Mouse (Mus musculus) limb, embryonic 12.5 days (tissue): Measurements from ENCODE around the gene Cabin1. TPM values are rescaled to one million over a fixed set of nuclear protein-coding genes. Genes with fewer than 3 reads are reported as not detected.

Experiments
- ATAC-seq: fragments of 200-750 bp; cut with Nextera tagmentation; 2 replicates; pipeline ENCODE4 v1.8.0; 2017; ENCODE audit warnings: low read depth, moderate TSS enrichment; ENCODE audit not compliant: insufficient number of reproducible peaks, insufficient read depth, low FRiP score, low TSS enrichment
- H3K27ac ChIP-seq: fragments of 300-500 bp; sonication (generic); 2 replicates; pipeline ENCODE4 v1.5.1; 2016; ENCODE audit warnings: mild to moderate bottlenecking, moderate library complexity
- H3K27me3 ChIP-seq: fragments of 300-500 bp; sonication (generic); 2 replicates; pipeline ENCODE4 v1.6.1; 2016; ENCODE audit warnings: mild to moderate bottlenecking, moderate library complexity
- H3K36me3 ChIP-seq: fragments of 300-500 bp; sonication (generic); 2 replicates; pipeline ENCODE4 v1.6.1; 2016; ENCODE audit warnings: mild to moderate bottlenecking, moderate library complexity
- H3K4me1 ChIP-seq: fragments of 300-500 bp; sonication (generic); replicated peaks from 2 replicates; pipeline ENCODE4 v1.6.1; 2016
- H3K4me2 ChIP-seq: fragments of 300-500 bp; sonication (generic); 2 replicates; pipeline ENCODE4 v1.6.1; 2016; ENCODE audit warnings: mild to moderate bottlenecking, moderate library complexity
- H3K4me3 ChIP-seq: fragments of 300-500 bp; sonication (generic); replicated peaks from 2 replicates; pipeline ENCODE4 v1.5.1; 2016; ENCODE audit warnings: mild to moderate bottlenecking
- H3K9ac ChIP-seq: fragments of 300-500 bp; sonication (generic); replicated peaks from 2 replicates; pipeline ENCODE4 v1.6.1; 2016; ENCODE audit warnings: mild to moderate bottlenecking, moderate library complexity
- H3K9me3 ChIP-seq: fragments of 300-500 bp; sonication (generic); 2 replicates; pipeline ENCODE4 v1.6.1; 2016; ENCODE audit warnings: mild to moderate bottlenecking, moderate library complexity
- WGBS: fragments of 180-500 bp; shearing (Covaris S2); methylation state at CpG from one replicate; pipeline ENCODE4 v1.1.7; 2016; 5-methylcytosine and 5-hydroxymethylcytosine counted together
- polyA plus RNA-seq: library from polyadenylated mRNA; unstranded; fragments of >200 nt; fragmentation: Nextera tagmentation; extraction: Ambion mirVana; gene quantifications from 2 replicates; pipeline ENCODE4 v1.2.1, GENCODE M21; 2016

Cabin1 gene
- polyA plus RNA-seq, 1 experiment from 2014 or later, result 29.3 TPM

- Histone ChIP-seq H3K4me3 (no peak overlapping the region), H3K36me3 (no peaks in the 10 kb centered on the region), H3K27me3 (no peaks in the 10 kb centered on the region), H3K4me1 (no peaks in the 10 kb centered on the region), H3K9ac (no peak overlapping the region), H3K27ac (no peak overlapping the region), H3K4me2 (no peak overlapping the region), H3K9me3 (peaks cover 13% of the 10 kb centered on the region; the same call in 1 of the 2 replicates)
- 85% methylated on average over 7 of the region's 7 CpGs for WGBS
- no peak for ATAC-seq
Measured at GRCm38 (mm10) chr10:75600189-75600730, 163.9 kb downstream of the Cabin1 start.

Other genes starting within 250 kb of the Cabin1 start
- gene Snrpd3, start 246.8 kb downstream of the Cabin1 start, polyA plus RNA-seq, result 179 and 203 TPM in 2 replicates
- 24.0 and 30.0 TPM in 2 replicates for gene Gucd1, start 246.4 kb downstream of the Cabin1 start, polyA plus RNA-seq
- gene Lrrc75b, start 204.0 kb downstream of the Cabin1 start, polyA plus RNA-seq, result 0.93 and 1.3 TPM in 2 replicates
- 0.79 and 0.88 TPM in 2 replicates for gene Ggt1, start 202.7 kb downstream of the Cabin1 start, polyA plus RNA-seq
- 0.70 and 1.1 TPM in 2 replicates for gene Ggt5, start 175.0 kb downstream of the Cabin1 start, polyA plus RNA-seq
- 1.5 and 2.2 TPM in 2 replicates for gene Susd2, start 120.3 kb downstream of the Cabin1 start, polyA plus RNA-seq
- 104 and 112 TPM in 2 replicates for gene Ddt, start 9.1 kb upstream of the Cabin1 start, polyA plus RNA-seq
- gene Gm20441, start 16.6 kb upstream of the Cabin1 start, polyA plus RNA-seq, result 0.35 TPM in 1 of 2 replicates, not detected in the other
- gene Gstt3, start 17.1 kb upstream of the Cabin1 start, polyA plus RNA-seq, result 9.2 and 9.4 TPM in 2 replicates
- 9.2 and 9.8 TPM in 2 replicates for gene Gstt1, start 34.2 kb upstream of the Cabin1 start, polyA plus RNA-seq
- gene Gstt4, start 58.2 kb upstream of the Cabin1 start, polyA plus RNA-seq, result not detected in 2 replicates
- gene Gstt2, start 73.1 kb upstream of the Cabin1 start, polyA plus RNA-seq, result 9.7 and 11.1 TPM in 2 replicates
- 1,855 and 1,928 TPM in 2 replicates for gene Mif, start 95.9 kb upstream of the Cabin1 start, polyA plus RNA-seq
- 3.5 and 3.9 TPM in 2 replicates for gene Derl3, start 129.1 kb upstream of the Cabin1 start, polyA plus RNA-seq
- 252 and 264 TPM in 2 replicates for gene Smarcb1, start 157.3 kb upstream of the Cabin1 start, polyA plus RNA-seq
- 5.5 and 8.0 TPM in 2 replicates for gene Chchd10, start 168.8 kb upstream of the Cabin1 start, polyA plus RNA-seq
- 96.8 and 107 TPM in 2 replicates for gene Mmp11, start 172.2 kb upstream of the Cabin1 start, polyA plus RNA-seq
- 0.32 and 0.50 TPM in 2 replicates for gene Gm867, start 176.3 kb upstream of the Cabin1 start, polyA plus RNA-seq
- gene Vpreb3, start 178.7 kb upstream of the Cabin1 start, polyA plus RNA-seq, result 0.50 and 0.71 TPM in 2 replicates
- gene Gm5134, start 190.2 kb upstream of the Cabin1 start, polyA plus RNA-seq, result not detected in 2 replicates